Mouse (Mus musculus) stomach, postnatal 0 days (tissue): ENCODE measurements around the gene Zfp868.
"Not testable (repeated sequence)": the region's sequence is repeated elsewhere in the genome, so short reads cannot be mapped to it uniquely, and the experiment has no call there.

Source experiments
- CTCF ChIP-seq: IDR thresholded peaks from 2 replicates; pipeline ENCODE4 v1.5.1; 2016; ENCODE audit warnings: antibody characterized with exemption, low read depth, mild to moderate bottlenecking, moderate library complexity
- EP300 ChIP-seq: optimal IDR thresholded peaks from 2 replicates; pipeline ENCODE3; 2016; ENCODE audit warnings: antibody characterized with exemption

DNA sequence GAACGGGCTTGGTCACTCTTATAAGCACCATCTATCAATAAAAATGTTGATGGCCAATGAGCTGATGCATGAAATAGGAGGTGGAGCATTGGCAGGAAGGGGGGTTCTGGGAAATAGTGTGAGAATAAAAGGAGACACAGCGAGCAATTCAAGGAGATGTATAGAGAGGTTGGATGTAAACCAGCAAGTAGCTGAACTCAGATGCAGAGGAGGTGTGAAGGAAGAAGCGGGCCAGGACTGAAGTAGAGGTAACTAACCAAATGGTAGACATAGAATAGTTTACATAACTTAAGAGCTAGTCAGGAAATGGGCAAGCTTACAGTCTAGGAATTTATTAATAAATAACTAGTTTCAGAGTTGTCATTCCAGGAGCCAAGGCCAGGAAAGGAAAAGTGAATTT lies 27.8 kb downstream of the Zfp868 start:
- TF ChIP-seq CTCF, EP300: not testable (repeated sequence)
